Mouse (Mus musculus) heart, adult 2 months (tissue): ENCODE results near the gene Atrnl1. TPM values are rescaled to one million over a fixed set of nuclear protein-coding genes. Genes with fewer than 3 reads are reported as not detected.

ENCODE experiments used
- DNase-seq, 2 experiments: peaks; one replicate each; pipeline ENCODE4 v3.0.0; 2021
- H3K27ac ChIP-seq: fragments of 200-600 bp; 2 replicates; pipeline ENCODE4 v1.8.1; 2022
- H3K27me3 ChIP-seq: fragments of 200-500 bp; 2 replicates; pipeline ENCODE4 v1.6.1; 2012; ENCODE audit warnings: mild to moderate bottlenecking, low read length, inconsistent platforms, mixed read lengths; ENCODE audit not compliant: control insufficient read depth, insufficient read depth
- H3K36me3 ChIP-seq: fragments of 200-500 bp; 2 replicates; pipeline ENCODE4 v1.6.1; 2012; ENCODE audit warnings: low read length, inconsistent platforms; ENCODE audit not compliant: control insufficient read depth, insufficient read depth
- H3K4me1 ChIP-seq: fragments of 200-500 bp; 2 replicates; pipeline ENCODE4 v1.6.1; 2011; ENCODE audit warnings: low read length; ENCODE audit not compliant: control insufficient read depth, insufficient read depth
- H3K4me3 ChIP-seq: fragments of 200-600 bp; 2 replicates; pipeline ENCODE4 v1.8.1; 2022
- H3K79me2 ChIP-seq: fragments of 200-500 bp; replicated peaks from 2 replicates; pipeline ENCODE4 v1.6.1; 2012; ENCODE audit warnings: mild to moderate bottlenecking, inconsistent platforms, low read length, moderate library complexity, mixed read lengths; ENCODE audit not compliant: control insufficient read depth, insufficient read depth
- H3K9ac ChIP-seq: fragments of 200-500 bp; 2 replicates; pipeline ENCODE4 v1.6.1; 2012; ENCODE audit warnings: low read depth, mild to moderate bottlenecking, control low read depth, inconsistent platforms, low read length, mixed read lengths
- CTCF ChIP-seq: fragments of 200-600 bp; IDR thresholded peaks from 2 replicates; pipeline ENCODE4 v1.8.1; 2022; ENCODE audit warnings: antibody characterized with exemption, mild to moderate bottlenecking, moderate library complexity
- EP300 ChIP-seq: fragments of 200-500 bp; IDR thresholded peaks from 2 replicates; pipeline ENCODE4 v1.6.1; 2011; ENCODE audit warnings: low read depth, low read length, control low read depth; ENCODE audit not compliant: insufficient read depth
- POLR2A ChIP-seq: fragments of 200-500 bp; IDR thresholded peaks from 2 replicates; pipeline ENCODE4 v1.6.1; 2011; ENCODE audit warnings: mild to moderate bottlenecking, low read depth, low read length, control low read depth; ENCODE audit not compliant: insufficient read depth
- WGBS: fragments of 180-500 bp; shearing (Covaris S2); methylation state at CpG from one replicate; pipeline ENCODE4 v1.1.7; 2018; 5-methylcytosine and 5-hydroxymethylcytosine counted together
- intact Hi-C: fragments of 180-260 bp; cut with DNase I; formaldehyde crosslinking; loops from one replicate; pipeline ENCODE4 v1.15.1; 2025
- microRNA-seq, 2 experiments: library from miRNA; unstranded; fragments of <30 nt; microRNA quantifications; one replicate each; pipeline ENCODE4 v1.2.0; 2021
- polyA plus RNA-seq: library from polyadenylated mRNA; depleted of rRNA; stranded (reverse); fragments of >200 nt; gene quantifications from 2 replicates; pipeline ENCODE4 v1.2.3, GENCODE M21; 2012; rRNA removed
- total RNA-seq, 2 experiments: library from RNA; stranded (reverse); gene quantifications; 2 replicates each; pipeline ENCODE4 v1.2.3; 2021

Gene Atrnl1
- total and polyA plus RNA-seq, 3 experiments = 6.3 to 14.2 (median 13.4) TPM

- H3K9ac ChIP-seq = no peak overlapping the region
- no peaks in the 10 kb centered on the region for H3K4me1 ChIP-seq
- no peaks in the 10 kb centered on the region for H3K79me2 ChIP-seq
- no peak overlapping the region for H3K4me3 ChIP-seq
- intact Hi-C loops = no loop called here
- 31% methylated on average over 5 of the region's 5 CpGs for WGBS
- no peaks in the 10 kb centered on the region for H3K36me3 ChIP-seq
- TF ChIP-seq POLR2A = no peak
- no peak for TF ChIP-seq CTCF
- no peak for TF ChIP-seq EP300
- DNase-seq = no peak
- H3K27me3 ChIP-seq = no peaks in the 10 kb centered on the region
- H3K27ac ChIP-seq = no peak overlapping the region
These were observed 569.9 kb downstream of the Atrnl1 start for GRCm38 (mm10) chr19:58180773-58181172.

Small RNAs within 50 kb of the gene (microRNA-seq; reads per million reads assigned to microRNA genes)
- gene Mir5623 = 0 to 0.39 reads per million in 2 experiments

Other genes with a start within 250 kb of the Atrnl1 start
- 1 to 10 TPM; 4.5 to 6.4 TPM for gene Trub1, start 158.1 kb upstream of the Atrnl1 start, total RNA-seq
- gene Trub1, start 158.1 kb upstream of the Atrnl1 start, polyA plus RNA-seq = 3.0 and 4.9 TPM in 2 replicates